12 mouse cellular contexts compared by ENCODE assay signal in the genomic region with DNA sequence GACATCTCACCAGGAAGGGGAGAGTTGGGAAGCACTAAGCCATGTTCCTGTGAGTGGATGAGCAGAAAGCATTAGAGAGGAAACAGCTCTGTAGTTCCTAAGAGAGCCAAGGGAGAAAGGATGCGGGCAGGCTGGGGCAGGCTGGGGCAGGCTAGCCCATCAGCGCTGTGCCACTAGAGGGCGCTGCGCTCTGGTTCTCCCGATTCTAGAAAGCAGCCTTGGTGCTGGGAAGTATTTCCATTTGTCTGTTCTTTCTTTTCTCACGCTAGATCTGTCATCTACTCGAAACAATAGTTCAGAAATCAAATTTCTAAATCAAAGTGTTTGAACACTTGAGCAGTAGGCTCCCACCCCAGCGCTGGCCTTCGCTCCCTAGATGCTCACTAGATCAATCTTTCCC. TPM values are rescaled to one million over a fixed set of nuclear protein-coding genes. Genes with fewer than 3 reads are reported as not detected.
DNase-seq lines count a peak whose midpoint lies in the region; ATAC-seq and TF ChIP-seq lines count a peak whose summit lies in the region.
"Had no signal": no experiment of that assay in that cellular context is flagged by ENCODE, and none has a peak within 500 bp of the region (broad histone marks: within the 10 kb centered on the region; RNA-seq: fewer than 3 reads in every experiment).

No protein-coding gene starts in this region.

- H3K9me3 ChIP-seq in intestine, postnatal 0 days (ENCODE audit: control insufficient read depth), result no peaks in the 10 kb centered on the region
- H3K9me3 ChIP-seq in intestine, embryonic 15.5 days, result no peaks in the 10 kb centered on the region
- H3K9me3 ChIP-seq: kidney, embryonic 15.5 days; midbrain, embryonic 12.5 days had no signal

- H3K9ac ChIP-seq in intestine, postnatal 0 days (ENCODE audit: low read depth, low read length), result no peak overlapping the region
- H3K9ac ChIP-seq in intestine, embryonic 15.5 days, result no peak overlapping the region
- H3K9ac ChIP-seq: kidney, embryonic 15.5 days; midbrain, embryonic 12.5 days had no signal

- TF ChIP-seq POLR2A in testis, adult 2 months (IDR thresholded peaks at IDR 0.05; ENCODE audit: control insufficient read depth, low read depth, low read length), result no peak
- no peak for TF ChIP-seq POLR2A in cerebellum, adult 2 months (IDR thresholded peaks at IDR 0.05; ENCODE audit: borderline replicate concordance, insufficient read depth, low read length)

- H3K4me3 ChIP-seq in intestine, postnatal 0 days (ENCODE audit: low read depth, low read length), result no peak overlapping the region
- no peak overlapping the region for H3K4me3 ChIP-seq in intestine, embryonic 15.5 days (replicated peaks)
- H3K4me3 ChIP-seq in testis, adult 2 months (ENCODE audit: control insufficient read depth, low read depth, low read length), result peak overlapping the region; percentile 81
- no peak overlapping the region for H3K4me3 ChIP-seq in cerebellum, adult 2 months (replicated peaks; ENCODE audit: insufficient read depth, low read depth, low read length)
- H3K4me3 ChIP-seq: kidney, embryonic 15.5 days; midbrain, embryonic 12.5 days had no signal

- H3K4me2 ChIP-seq in intestine, postnatal 0 days (replicated peaks; ENCODE audit: low read depth), result no peak overlapping the region
- H3K4me2 ChIP-seq in intestine, embryonic 15.5 days (replicated peaks), result no peak overlapping the region
- H3K4me2 ChIP-seq: kidney, embryonic 15.5 days; midbrain, embryonic 12.5 days had no signal

- no peaks in the 10 kb centered on the region for H3K27me3 ChIP-seq in intestine, postnatal 0 days (replicated peaks; ENCODE audit: control insufficient read depth, insufficient read depth, low read length)
- no peaks in the 10 kb centered on the region for H3K27me3 ChIP-seq in intestine, embryonic 15.5 days (replicated peaks)
- H3K27me3 ChIP-seq in testis, adult 2 months (ENCODE audit: control insufficient read depth, insufficient read depth, low read length), result no peaks in the 10 kb centered on the region
- no peaks in the 10 kb centered on the region for H3K27me3 ChIP-seq in cerebellum, adult 2 months (ENCODE audit: control insufficient read depth, insufficient read depth, low read length)
- H3K27me3 ChIP-seq: kidney, embryonic 15.5 days; midbrain, embryonic 12.5 days had no signal

- 0 out of 2 replicates have a peak, but pooled peaks cover 5% of the 10 kb centered on the region for H3K4me1 ChIP-seq in intestine, postnatal 0 days (replicated peaks; ENCODE audit: control insufficient read depth, insufficient read depth, low read length)
- peaks cover 11% of the 10 kb centered on the region; the same call in 1 of the 2 replicates for H3K4me1 ChIP-seq in intestine, embryonic 15.5 days (replicated peaks)
- peaks cover 10% of the 10 kb centered on the region for H3K4me1 ChIP-seq in testis, adult 2 months (ENCODE audit: control insufficient read depth, insufficient read depth, low read length)
- no peaks in the 10 kb centered on the region for H3K4me1 ChIP-seq in cerebellum, adult 2 months (ENCODE audit: control insufficient read depth, insufficient read depth, low read length)
- H3K4me1 ChIP-seq: midbrain, embryonic 12.5 days had no signal

- peak; percentile 74 for DNase-seq in CD4-positive helper T cell, adult 2 months (ENCODE audit: low read depth, low spot score)
- DNase-seq in ZHBTc4 (ENCODE audit: low read depth, low spot score), result peak; percentile 81
- no peak for DNase-seq in cerebellum, adult 11-12 months
- no peak for DNase-seq in cerebellum, adult 2 months
- DNase-seq in cerebellum, adult 11 months, result no peak
- DNase-seq: gastrocnemius, postnatal 14 days; lung, adult 18-20 months had no signal

- ATAC-seq in intestine, postnatal 0 days, result no peak
- no peak for ATAC-seq in intestine, embryonic 15.5 days

- no peaks in the 10 kb centered on the region for H3K36me3 ChIP-seq in intestine, postnatal 0 days (ENCODE audit: control insufficient read depth, insufficient read depth)
- H3K36me3 ChIP-seq in intestine, embryonic 15.5 days, result no peaks in the 10 kb centered on the region
- no peaks in the 10 kb centered on the region for H3K36me3 ChIP-seq in testis, adult 2 months (ENCODE audit: control insufficient read depth, insufficient read depth, low read length)
- H3K36me3 ChIP-seq: kidney, embryonic 15.5 days; midbrain, embryonic 12.5 days had no signal

- WGBS in intestine, postnatal 0 days, result 66% methylated on average over 9 of the region's 9 CpGs
- 61% methylated on average over 9 of the region's 9 CpGs for WGBS in intestine, embryonic 15.5 days
- WGBS in cerebellum, adult 2 months, result 61% methylated on average over 9 of the region's 9 CpGs

- TF ChIP-seq CTCF in intestine, postnatal 0 days (IDR thresholded peaks at IDR 0.05; ENCODE audit: low read depth), result peak; percentile 45
- TF ChIP-seq CTCF in testis, adult 2 months (IDR thresholded peaks at IDR 0.05; ENCODE audit: control insufficient read depth, insufficient read depth, insufficient replicate concordance, low read depth, low read length), result peak; percentile 89
- no peak for TF ChIP-seq CTCF in cerebellum, adult 2 months (IDR thresholded peaks at IDR 0.05; ENCODE audit: borderline replicate concordance, insufficient read depth, low read depth, low read length)

- H3K27ac ChIP-seq in intestine, postnatal 0 days (ENCODE audit: low read depth, low read length), result no peak overlapping the region
- H3K27ac ChIP-seq in intestine, embryonic 15.5 days, result no peak overlapping the region
- no peak overlapping the region for H3K27ac ChIP-seq in testis, adult 2 months (ENCODE audit: control insufficient read depth, insufficient read depth, low read depth, low read length)
- no peak overlapping the region for H3K27ac ChIP-seq in cerebellum, adult 2 months (ENCODE audit: insufficient read depth, low read length)
- H3K27ac ChIP-seq: kidney, embryonic 15.5 days; midbrain, embryonic 12.5 days had no signal

RNA-seq across cellular contexts. Expression of gene Kcnmb1, which starts 28.5 kb away (rescaled TPM):
- polyA plus RNA-seq in intestine, postnatal 0 days (2015; fragmentation: Nextera tagmentation; extraction: Ambion mirVana), result 1.8 and 1.9 TPM in 2 replicates
- polyA plus RNA-seq in intestine, embryonic 15.5 days (2015; fragmentation: Nextera tagmentation; extraction: Ambion mirVana), result 1.8 and 2.0 TPM in 2 replicates
- polyA plus RNA-seq in testis, adult 2 months (2012; rRNA removed), result 0.20 and 0.40 TPM in 2 replicates
- polyA plus RNA-seq in cerebellum, adult 2 months (2012; rRNA removed), result 0.52 and 0.62 TPM in 2 replicates

RNA-seq across cellular contexts. Expression of gene Kcnip1, which starts 58.7 kb away (rescaled TPM):
- polyA plus RNA-seq in intestine, postnatal 0 days (2015; fragmentation: Nextera tagmentation; extraction: Ambion mirVana), result 1.9 and 2.5 TPM in 2 replicates
- 8.8 and 10.2 TPM in 2 replicates for polyA plus RNA-seq in intestine, embryonic 15.5 days (2015; fragmentation: Nextera tagmentation; extraction: Ambion mirVana)
- polyA plus RNA-seq in testis, adult 2 months (2012; rRNA removed), result 1.6 and 1.8 TPM in 2 replicates
- polyA plus RNA-seq in cerebellum, adult 2 months (2012; rRNA removed), result 78.8 and 84.2 TPM in 2 replicates

Comparison
In these comparisons a context has a peak if more than half of its experiments do, and no peak if none do; other contexts are left out.
1. DNase-seq: peak in CD4-positive helper T cell, adult 2 months (single experiment) and ZHBTc4 (single experiment); none in cerebellum, adult 11-12 months (single experiment), cerebellum, adult 2 months (0 of 2) and cerebellum, adult 11 months (single experiment).